Mouse (Mus musculus) subcutaneous adipose tissue, adult 2 months (tissue): ENCODE measurements around the gene Lipk. TPM values are rescaled to one million over a fixed set of nuclear protein-coding genes. Genes with fewer than 3 reads are reported as not detected.

Experiments used
- polyA plus RNA-seq: library from polyadenylated mRNA; depleted of rRNA; stranded (reverse); fragments of >200 nt; gene quantifications from 2 replicates; pipeline ENCODE4 v1.2.3, GENCODE M21; 2012; ENCODE audit warnings: low replicate concordance; rRNA removed

The Lipk gene
- polyA plus RNA-seq, result 0.12 TPM in 1 of 2 replicates, not detected in the other

DNA sequence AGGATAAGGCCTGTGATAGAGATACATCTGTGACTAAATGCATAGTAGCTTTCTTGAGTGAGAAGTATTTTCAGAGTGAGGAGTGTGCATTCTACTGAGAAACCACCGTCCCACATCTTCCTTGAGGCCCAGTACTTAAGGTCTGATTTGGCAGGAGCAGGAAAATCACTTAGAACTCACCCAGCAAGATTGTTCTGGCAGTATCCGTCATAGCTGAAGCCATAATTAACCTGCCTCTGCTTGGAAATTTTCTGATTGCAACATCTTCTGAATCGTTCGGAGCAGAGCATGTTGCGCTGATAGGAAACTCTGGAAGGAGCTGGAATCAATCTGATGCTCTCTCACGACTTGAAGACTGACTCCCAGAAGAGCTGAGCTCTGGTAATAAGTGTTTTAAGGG is at the start of gene Lipk:
Gene Lipk, plus strand, starts transcription at position 289 of the 400 bp plus-strand sequence.

DNA sequence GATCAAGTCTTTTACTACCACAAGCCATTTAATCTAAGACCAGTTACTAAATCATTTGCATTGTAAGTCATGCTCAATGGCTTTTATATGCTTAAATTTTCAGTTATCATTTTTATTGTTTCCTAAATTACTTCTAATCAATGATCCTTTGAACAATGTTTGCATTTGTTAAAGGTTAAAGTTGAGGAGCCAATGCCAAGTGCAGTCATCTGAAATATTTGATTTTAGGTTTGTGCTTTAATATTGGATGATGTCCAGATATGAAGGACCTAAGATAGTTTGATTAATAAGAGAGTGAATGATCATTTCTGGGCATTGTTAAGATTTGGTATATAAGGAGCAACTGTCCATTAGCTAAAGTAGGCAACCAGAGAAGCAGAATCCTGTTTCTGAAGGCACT is 47.2 kb upstream of the Lipk start, which contains the start of gene Lipf:
Gene Lipf, plus strand, starts transcription at position 301 of the 400 bp plus-strand sequence.

DNA sequence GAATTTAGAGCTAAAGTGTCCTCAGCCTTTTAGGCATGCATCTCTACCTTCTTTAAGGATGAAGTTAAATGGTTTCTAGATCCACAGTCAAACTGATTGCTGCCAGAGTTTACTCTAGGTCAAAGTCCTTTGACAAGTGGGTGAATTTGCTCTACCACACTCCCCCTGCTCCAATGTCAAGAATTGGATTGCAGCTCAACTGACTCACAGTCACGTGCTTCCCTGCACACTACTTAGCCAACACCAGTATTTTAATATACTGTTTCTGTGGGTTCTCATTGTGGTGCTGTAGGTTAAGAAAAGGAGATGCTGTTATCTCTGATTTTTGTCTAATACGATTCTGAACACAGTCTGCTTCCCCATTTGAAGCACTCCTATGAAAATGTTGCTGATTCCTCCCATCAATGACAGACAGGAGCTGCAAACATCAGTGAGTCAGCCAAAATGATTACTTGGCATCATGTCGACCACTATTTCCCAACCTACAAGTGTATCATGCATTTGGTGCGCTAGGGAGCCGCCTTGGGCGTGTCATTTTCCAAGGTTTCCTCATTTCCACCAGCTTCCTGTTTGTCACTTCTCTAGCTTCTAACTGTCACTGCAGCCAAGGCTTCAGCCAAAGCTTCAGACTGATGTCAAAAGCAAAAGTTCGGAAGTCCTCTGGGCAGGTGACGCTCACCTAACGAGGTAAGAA is 58.8 kb downstream of the Lipk start, which contains the start of gene Lipn:
Gene Lipn, plus strand, starts transcription at position 580 of the 694 bp plus-strand sequence.

Other genes with a start within 250 kb of the Lipk start
- 4.0 and 4.4 TPM in 2 replicates for gene Lipo3, start 246.3 kb upstream of the Lipk start, polyA plus RNA-seq
- gene Lipo1, start 220.8 kb upstream of the Lipk start, polyA plus RNA-seq, result not detected in 2 replicates
- 1.1 TPM in 1 of 2 replicates, not detected in the other for gene Lipf, start 47.1 kb upstream of the Lipk start, polyA plus RNA-seq
- gene Lipn, start 59.1 kb downstream of the Lipk start, polyA plus RNA-seq, result not detected in 2 replicates
- gene Lipm, start 92.6 kb downstream of the Lipk start, polyA plus RNA-seq, result not detected in 2 replicates
- 0.12 TPM in 1 of 2 replicates, not detected in the other for gene Ankrd22, start 157.8 kb downstream of the Lipk start, polyA plus RNA-seq
- 10.6 and 14.7 TPM in 2 replicates for gene Stambpl1, start 183.9 kb downstream of the Lipk start, polyA plus RNA-seq
- gene Acta2, start 247.3 kb downstream of the Lipk start, polyA plus RNA-seq, result 509 and 3,738 TPM in 2 replicates